Mouse (Mus musculus) spleen, adult 12 weeks (tissue): ENCODE results near the gene Aacs.

Experiments
- DNase-seq: peaks from one replicate; pipeline ENCODE4 v3.0.0; 2022; ENCODE audit warnings: low spot score

Gene Aacs

DNA sequence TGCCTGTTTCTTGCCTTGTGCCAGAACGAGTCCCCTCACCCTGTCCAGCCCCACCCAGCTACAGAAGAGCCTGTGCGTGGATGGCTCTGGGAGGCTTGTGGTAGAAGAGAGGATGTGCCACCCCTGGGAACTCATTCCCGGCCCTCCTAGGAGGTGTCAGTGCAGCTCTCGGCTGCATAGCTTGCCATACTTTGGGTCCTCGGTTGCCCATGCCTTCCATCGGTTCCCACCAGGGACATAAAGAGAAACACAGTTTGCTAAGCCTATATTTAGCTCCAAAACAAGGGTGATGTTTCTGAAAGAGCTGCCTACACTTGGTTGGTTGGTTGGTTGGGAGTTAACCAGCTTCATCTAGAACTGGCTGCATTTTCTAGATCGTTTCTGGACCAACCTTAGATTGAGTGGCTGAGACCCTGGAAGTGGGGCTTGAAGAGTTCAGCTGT is 58.6 kb downstream of the Aacs start:
- no peak for DNase-seq

GRCm38 (mm10) chr5:125534611-125535324 is 59.2 kb downstream of the Aacs start:
- no peak for DNase-seq

DNA sequence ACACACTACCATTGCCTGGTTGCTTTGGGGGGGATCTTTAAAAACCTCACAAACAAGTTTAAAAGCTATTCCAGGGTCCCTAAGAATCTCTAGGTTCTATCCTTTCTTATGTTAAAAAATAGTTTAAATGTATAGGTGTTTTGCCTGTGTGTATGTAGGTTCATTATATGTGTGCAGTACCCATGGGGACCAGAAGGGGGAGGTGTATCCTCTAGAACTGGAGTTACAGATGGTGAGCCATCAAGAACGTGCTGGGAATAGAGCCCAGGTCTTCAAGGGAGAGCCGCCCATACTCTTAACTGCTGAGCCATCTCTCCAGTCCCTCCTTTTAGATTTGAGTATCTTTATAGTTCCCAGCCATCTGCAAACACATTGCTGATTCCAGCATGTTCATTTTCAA is 69.5 kb downstream of the Aacs start:
- DNase-seq: no peak

DNA sequence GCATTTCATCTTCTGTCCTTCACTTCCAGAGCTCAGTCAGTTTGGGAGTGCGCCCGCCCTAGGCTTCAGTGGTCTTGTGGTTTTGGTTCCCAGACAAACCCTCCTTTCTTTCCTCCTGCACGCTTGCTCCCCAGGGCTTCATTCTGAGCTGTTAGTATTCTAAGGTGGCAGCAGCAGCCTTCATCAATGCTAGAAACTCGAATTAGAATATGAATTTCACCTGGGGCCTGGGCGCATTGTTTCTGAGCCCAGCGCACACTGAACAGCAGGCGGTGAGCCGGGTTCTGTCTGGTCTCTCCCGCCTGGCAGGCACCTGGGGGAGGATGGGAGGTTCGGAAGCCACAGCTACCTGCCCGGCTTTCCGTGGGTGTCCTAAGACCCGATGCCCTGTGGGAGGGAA is 70.7 kb downstream of the Aacs start:
- DNase-seq: no peak

DNA sequence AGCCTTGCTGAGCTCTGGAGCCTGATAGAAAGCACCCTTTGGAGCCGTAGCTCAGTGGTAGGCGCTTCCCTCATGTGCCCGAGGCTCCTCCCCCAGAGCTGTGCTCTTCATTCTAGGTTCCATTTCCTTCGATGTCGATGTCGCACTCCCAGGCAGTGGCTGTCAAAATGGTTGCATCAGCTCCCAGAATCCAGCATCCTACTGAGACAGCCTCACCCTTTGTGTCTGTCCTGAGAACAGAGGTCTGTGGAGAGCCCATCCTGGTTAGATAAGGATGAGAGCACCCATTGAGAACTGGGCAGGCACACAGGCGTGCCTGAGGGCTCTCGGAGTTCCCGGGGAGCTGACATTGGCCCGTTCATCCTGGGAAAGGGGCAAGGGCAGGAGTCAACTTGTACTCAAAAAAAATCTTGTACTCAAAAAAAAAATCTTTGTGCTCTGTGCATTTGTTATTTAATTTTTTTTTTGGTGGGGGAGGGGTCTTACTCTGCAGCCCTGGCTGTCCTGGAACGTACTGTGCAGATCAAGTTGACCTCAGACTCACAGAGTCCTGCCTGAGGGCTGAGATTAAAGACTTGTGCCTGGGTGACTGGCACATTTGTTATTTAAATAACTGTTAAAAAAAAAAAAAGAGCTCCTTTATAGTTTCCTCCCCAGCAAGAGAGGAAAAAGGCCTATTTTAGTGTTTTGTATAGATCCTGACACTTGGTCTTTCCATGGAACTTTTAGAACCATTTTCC is 74.3 kb downstream of the Aacs start:
- no peak for DNase-seq

GRCm38 (mm10) chr5:125555732-125556131 is 80.1 kb downstream of the Aacs start:
- DNase-seq: no peak

DNA sequence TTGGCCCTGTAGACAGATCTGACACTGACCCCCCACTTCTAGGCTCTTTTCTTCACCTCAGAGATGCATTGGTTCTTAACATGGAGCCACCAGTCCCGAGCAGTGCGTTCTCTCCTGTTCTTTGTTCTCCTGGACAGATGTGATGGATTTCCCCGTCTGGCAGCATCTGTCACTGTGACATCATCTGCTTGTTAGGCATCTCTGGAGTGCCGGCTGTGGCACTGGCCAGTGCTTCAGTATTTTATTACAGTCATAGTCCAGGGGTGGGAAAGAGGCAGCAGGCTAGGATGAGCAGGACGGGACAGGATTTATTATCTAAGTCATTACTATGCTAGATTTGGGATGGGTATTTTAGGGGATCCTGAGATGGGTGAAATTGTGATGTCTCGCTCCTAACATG is 87.9 kb downstream of the Aacs start:
- no peak for DNase-seq

- DNase-seq: no peak
Measured at GRCm38 (mm10) chr5:125565725-125566124, 90.1 kb downstream of the Aacs start.
